Mouse (Mus musculus) MN1 (cell line): Measurements from ENCODE around the gene Vmn1r60.
"Not testable (repeated sequence)": the region's sequence is repeated elsewhere in the genome, so short reads cannot be mapped to it uniquely, and the experiment has no call there.

Experiments used
- DNase-seq: peaks from one replicate; pipeline ENCODE4 v3.0.0-alpha.2; 2016; ENCODE audit warnings: low spot score

Gene Vmn1r60

GRCm38 (mm10) chr7:5547217-5547616 lies at the start of gene Vmn1r60:
TSS of gene Vmn1r60 (minus strand) at chr7:5547317.
- not testable (repeated sequence) for DNase-seq

GRCm38 (mm10) chr7:5540770-5541436 lies 6.2 kb downstream of the Vmn1r60 start:
- DNase-seq, result not testable (repeated sequence)

- not testable (repeated sequence) for DNase-seq
Measured at GRCm38 (mm10) chr7:5493856-5494255, 53.3 kb downstream of the Vmn1r60 start, which contains the start of gene Vmn2r28. TSS of gene Vmn2r28 (minus strand) at chr7:5493956.
